Mouse (Mus musculus) CH12F3 (cell line): ENCODE results near the gene Nfyc.

Experiments used
- in situ Hi-C: fragments of 300-500 bp; cut with MboI; formaldehyde crosslinking; loops from 2 replicates; pipeline ENCODE4 v1.14.3; 2020; ENCODE audit warnings: low sequenced_read_pairs

The Nfyc gene

DNA sequence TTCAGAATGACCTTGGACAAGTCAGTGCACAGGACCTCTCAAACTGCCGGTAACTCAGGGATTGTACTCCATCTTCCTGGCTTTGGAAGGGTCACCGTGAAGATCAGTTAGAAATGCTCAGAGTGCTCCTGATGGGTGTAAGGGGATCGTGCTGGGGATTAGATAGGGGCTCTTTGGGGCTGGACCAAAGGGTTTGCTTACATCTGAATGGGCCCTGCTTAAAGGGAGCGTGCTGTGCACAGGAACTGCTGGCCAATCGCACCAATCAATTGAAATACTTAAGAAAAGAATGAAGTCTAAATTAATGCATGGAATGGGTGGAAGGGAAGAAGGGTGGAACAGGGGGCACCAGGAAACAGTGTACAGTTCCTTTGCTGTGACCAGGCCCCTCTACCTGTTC, 75.6 kb downstream of the Nfyc start:
- in situ Hi-C loops: no loop called here

DNA sequence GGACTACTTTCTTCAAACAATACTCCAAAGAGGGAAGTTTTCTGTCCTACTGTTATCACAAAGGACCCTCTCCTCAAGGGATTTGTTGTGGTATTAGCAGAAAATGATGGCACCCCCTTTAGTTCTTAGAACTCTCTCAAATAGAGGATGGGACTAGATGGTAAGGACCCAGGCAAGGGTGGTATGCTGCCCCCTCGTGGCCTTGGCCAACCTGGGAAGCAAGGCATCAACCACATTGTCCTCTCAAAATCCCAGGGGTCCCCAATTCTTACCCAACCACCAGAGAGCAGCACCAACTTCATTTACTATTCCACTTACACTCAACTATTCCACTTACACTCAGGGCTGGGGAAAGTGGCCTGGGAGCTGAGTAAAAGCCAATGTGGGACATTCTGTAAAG, 76.1 kb downstream of the Nfyc start:
- in situ Hi-C loops: no loop called here

DNA sequence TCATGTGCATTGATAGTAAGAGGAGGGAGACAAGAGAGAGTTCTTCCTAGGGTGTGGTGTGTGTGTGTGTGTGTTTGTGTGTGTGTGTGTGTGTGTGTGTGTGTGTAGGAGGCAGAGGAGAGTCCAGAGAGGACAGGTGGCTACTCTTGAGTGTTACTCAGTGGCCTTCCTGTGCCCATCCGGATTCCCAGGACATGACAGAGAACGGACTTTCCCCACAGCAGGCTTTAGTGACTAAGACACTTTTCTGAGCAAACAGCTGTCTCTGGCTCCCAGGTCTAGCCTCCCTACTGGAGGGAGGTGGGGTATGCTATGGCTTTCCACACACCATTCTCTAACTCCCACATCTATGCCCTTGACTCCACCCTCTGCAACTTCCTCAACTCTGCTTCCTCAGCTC, 81.8 kb downstream of the Nfyc start:
- in situ Hi-C loops: no loop called here

DNA sequence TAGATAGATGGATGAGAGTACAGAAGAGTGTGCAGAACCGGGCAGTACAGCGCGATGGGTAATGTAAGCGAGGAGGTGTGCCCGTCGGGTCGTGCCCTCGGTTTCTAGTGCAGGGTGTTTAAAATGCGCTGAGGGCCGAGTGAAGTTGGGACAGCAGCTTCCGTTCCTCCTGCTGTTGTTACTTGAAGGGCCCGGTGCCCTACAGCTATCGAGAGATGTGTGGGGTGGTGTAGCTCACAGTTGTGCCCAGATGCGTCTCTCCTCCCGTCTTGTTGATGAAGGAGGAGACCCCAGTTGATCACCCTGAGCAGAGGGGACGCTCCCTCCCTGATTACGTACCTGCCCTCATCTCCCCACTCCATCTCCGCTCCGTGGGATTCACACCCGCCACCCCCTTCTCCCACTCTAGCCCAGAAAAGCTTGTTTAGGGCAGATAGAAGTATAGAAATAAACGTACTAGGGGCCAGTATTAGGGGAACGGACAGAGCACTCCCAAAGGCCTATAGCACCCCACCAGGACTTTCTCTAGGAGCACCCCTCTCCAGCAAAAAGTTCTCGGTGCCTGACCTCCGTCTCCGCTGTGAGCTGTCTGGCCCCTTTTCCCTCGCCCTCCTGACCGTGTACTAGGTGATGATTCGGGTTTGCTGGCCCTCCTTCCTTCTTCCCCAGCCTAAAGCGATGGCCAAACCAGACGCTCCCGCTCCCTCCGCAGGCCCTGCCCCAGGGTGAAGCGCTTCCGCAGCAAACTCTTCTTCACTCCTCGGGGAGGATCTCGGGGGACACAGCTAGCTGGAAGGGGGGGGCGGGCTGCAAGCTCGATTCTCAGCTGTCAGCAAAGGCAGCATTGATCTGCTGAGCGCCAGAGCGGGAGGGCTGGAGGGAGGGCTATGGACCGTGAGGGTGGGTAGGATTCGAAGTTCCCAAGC, 83.2 kb downstream of the Nfyc start, which contains the start of gene Kcnq4:
Kcnq4 (minus strand) TSS at position 672 of the 926 bp plus-strand sequence.
- in situ Hi-C loops: no loop called here

DNA sequence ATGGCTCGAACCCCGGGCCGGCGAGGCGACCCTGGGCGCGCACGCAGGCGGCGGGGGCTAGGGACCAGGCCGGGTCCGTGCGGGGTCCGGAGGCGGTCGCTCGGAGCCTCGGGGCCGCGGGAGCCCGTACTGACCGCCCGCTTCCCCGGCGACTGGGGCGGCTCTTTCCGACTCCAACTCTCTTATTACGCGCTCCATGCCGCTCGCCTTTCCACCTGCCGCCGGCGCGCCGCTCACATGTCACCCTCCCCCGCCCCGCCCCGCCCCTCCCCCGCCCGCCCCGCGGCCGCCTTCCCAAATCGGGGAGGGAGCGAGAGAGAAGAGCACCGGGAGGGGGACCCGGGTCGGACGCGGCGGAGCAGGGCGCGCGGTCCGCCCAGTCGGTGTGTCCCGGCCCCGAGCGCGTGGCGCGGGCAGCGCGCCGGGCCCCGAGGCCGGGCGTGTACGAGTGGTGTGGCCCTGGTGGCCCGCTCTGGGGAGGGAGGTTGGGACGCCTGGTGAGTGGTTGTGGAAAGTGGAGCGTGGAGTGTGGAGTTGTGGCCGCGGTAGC, 84.1 kb downstream of the Nfyc start:
- in situ Hi-C loops: no loop called here

DNA sequence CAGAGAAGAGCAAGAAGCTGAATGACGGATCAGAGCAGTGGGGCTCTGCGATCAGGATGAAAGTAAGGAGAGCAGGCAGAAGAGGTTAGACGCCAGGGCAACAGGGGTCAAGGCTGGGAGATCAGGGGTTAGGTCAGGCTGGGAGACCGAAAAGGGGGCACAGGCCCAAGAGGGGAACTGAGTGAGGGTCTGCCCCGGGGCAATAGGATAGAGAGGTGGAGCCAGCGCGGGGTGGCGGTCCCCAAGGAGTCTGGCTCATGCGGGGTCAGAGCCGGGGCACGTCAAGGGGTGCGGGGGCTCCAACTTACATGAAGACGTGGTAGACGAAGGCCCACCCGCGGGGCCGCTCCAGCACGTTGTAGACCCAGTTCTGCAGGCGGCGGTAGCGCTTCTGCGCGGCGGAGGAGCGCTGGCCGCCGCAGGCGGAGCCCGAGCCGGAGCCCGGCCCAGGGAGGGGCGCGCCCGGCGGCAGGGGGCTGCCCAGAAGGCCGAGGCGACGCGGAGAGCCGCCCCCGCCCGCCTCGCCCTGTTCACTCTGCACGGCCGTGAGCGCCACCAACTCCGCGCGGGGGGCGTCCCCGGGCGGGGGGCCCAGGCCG, 84.7 kb downstream of the Nfyc start:
- in situ Hi-C loops: no loop called here

DNA sequence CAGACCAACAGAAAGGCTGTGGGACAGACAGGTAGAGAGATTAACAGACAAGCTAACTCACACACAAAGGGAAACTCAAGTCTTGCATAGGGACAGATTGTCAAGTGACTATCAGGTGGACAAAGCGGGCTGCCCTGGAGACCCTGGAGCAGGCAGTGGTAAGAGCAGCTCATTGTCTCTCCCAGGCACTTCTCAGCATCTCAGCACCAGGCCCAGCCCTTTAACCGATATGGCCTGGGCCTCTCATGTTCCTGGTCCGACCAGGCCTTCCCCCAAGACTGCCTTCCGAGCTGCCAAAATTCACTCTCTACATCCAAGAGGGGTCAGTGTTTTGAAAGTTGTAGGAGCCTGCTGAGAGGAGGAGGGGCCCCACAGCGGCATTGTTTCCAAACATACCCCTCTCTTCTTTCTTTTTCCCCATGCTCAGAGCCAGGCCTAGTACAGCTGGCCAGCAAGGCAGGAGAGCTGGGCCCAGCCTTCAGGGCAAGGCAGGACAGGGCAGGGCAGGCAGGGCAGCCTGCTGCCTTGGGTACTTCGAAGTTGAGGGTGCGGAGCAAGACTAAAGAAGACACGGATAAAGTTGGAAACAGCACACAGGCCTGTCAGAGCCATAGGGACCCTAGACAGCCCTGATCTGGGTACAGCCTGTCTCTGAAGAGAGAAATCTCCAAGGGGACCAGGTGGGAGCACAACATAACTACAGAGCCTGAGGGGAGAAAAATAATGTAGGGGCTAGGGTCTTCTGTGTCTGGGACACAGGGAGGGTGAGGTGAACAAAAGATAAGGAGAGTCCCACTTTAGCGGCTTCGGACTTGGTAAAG, 85.4 kb downstream of the Nfyc start:
- in situ Hi-C loops: no loop called here

DNA sequence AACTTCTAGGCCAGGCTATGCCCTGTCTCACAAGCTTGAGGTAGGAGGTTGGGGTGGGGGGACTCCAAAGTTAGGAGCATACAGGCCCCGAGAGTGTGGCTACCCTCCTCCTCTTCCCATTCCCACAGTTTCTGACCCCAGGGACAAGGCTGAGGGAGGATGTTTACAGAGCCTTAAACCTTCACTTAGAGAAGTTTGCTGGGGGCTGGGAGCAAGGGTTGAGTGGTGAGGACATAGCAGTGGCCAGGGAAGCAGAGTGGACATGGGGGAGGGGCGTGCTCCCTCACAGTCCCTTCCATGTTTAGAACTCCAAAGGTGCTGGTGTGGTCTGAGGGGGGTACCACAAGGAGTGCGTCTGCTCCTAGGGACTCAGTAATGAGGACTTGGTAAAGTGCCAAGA, 87.7 kb downstream of the Nfyc start:
- in situ Hi-C loops: no loop called here

DNA sequence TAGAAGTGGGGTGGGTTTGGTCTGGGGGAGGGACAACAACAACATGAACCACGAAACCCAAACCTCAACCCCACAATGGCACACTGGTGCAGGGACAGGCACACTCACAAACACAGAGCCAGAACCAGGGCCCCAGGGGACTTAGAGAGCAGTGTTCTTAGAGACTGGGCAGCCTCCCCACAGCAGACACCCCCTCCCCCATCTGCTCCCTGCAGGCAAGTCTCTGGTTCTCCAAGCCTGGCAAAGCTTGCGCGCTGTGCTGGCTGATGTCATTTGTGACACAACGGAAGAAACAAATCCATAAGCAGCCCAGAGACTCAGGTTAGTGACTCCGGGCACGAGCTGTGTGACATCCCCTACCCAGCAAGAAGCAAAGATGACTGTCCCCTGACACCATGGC, 90.1 kb downstream of the Nfyc start:
- in situ Hi-C loops: no loop called here

DNA sequence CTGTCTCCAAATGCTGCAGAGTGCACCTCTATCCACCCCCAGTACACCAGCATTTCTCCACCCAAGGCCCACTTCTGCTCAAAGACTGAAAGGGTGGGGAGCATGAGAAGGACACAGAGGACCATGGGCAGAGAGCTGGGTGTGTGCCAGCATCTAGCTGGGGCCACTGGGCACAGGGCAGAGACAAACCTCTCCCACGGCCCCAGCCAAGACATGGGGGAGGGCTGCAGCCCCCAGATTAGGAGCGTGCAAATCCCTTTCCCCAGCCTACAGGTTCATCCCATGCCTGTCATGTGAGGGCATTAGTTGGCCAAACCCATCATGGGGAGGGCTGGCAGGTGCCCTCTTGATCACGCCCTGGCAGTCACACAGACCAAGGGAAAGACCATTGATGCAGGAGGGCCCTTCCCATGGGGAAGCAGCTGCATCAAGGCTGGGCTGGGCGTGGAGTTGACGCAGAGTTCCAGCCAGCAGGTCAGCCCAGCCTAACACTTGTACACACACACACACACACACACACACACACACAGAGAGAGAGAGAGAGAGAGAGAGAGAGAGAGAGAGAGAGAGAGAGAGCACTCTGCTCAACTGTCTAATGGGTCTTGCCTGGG, 97.3 kb downstream of the Nfyc start:
- in situ Hi-C loops: no loop called here

DNA sequence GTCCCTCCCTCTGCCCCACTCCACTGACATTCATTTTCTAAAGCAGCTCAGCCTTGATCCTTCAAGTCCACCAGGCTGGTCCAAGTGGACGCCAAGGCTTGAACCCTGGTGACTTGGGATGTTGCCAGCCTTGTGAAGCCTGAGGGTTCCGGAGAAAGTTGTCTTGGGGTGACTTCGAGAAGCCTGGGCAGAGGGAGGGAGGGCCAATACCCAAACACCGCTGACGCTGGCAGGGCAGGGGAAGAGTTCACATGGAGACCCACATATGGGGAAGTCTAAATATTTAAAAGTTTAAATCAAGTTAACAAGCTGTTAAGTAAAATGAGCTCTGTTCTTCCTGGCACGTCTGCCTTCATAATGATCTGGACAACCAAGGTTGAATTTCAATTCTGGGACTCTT, 98.6 kb downstream of the Nfyc start:
- in situ Hi-C loops: no loop called here

DNA sequence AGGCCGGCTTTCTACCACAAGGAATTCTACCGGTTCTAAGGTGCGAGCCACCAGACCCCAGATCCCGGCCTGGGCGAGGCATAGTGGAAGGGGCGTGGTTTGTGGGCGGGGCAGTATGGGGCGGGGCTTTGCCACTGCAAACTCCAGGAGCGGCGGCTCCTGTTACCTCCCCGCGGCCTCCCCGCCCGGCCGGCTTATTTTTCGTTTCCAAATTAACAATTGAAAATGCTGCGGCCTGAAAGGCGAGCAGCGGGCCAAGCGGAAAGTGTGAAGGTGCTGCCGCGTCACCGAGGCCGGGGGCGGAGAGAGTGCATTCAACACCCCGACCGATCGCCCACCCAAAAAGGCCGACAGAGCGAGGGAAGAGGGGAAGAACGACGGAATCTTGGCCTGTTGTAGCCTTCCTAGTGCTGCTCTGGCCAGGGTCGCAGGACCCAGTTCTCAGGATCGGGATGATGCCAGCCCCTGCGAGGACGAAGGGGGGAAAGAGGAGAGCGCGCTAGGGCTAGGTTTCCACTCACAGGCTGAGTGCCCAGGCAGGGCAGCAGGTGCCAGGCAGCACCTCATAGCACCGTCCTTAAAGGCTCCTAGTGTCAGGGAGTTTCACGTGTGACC, 100.2 kb downstream of the Nfyc start:
- in situ Hi-C loops: no loop called here

DNA sequence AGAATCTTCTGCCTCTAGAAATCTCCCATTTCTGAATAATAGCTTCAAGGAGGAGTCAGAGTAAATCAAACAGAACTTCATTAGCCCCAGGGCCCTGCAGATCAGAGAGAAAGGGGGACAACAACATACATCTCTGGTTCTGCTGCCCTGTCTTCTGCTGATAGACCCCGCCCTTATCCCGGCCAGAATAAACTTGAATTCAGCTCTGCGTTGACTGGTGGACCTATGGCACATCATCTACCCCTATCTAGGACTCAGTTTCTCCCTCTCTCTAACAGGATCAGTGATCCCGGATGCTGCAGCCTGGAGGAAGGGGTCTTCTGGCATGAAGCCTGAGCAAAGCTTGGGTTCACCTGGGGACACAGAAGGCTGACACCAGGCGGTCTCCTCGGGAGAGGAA, 100.8 kb downstream of the Nfyc start:
- in situ Hi-C loops: no loop called here

DNA sequence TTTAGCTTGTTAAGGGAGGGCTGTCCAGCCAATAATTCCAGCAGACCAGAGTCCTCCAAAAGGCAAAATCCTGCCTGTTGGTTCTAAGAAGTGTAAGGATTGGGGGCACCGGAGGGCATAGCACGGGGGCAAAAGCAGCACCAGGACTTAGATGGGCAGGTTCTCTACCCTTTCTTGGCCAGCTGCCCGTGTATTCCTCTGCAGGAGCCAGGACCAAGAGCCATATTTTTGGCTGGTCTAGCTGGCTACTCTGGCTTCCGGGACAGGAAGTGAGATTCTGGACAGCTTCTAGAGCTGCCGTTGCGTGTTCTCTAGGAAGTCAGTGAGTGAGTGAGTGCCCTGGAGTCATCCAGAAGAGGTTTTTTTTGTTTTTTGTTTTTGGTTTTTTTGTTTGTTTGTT, 101.2 kb downstream of the Nfyc start:
- in situ Hi-C loops: no loop called here

DNA sequence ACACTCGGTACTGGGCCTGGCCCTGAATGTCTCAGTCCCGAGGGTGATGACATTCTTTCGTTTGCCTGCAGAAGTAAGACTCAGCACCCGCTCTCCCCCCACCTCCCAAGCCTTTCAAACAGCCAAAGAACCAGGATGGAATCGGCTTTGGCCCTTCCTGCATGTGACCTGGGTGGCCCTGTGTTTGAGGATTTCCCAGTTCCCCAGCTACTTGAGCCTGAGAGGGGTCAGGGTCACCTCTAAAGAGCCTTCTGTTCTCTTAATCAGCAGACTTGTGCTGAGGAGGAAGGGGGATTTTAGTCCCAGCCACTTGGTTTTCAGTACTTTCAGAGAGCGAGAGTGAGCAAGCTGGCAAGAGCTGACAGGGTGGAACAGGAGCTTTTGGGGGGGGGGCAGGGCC, 101.9 kb downstream of the Nfyc start:
- in situ Hi-C loops: no loop called here

DNA sequence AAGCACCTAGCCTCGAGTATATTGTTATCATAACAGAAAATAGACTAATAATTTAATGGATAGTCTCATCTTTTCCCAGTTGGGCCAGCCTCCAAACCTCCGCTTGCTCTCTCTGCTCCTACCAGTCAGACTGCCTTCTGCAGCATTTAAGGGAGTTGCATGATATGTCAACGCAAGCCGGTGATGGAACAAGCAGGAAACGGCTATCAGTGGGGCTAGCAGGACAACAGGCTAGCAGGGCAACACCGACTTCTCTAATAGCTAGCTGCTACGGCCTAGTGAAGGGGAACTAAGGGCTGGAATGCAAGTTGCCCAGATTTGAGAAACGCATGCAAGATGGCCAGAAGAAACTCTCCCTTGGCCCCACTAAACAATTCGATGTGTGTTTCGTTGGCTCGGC, 103.5 kb downstream of the Nfyc start:
- in situ Hi-C loops: no loop called here

DNA sequence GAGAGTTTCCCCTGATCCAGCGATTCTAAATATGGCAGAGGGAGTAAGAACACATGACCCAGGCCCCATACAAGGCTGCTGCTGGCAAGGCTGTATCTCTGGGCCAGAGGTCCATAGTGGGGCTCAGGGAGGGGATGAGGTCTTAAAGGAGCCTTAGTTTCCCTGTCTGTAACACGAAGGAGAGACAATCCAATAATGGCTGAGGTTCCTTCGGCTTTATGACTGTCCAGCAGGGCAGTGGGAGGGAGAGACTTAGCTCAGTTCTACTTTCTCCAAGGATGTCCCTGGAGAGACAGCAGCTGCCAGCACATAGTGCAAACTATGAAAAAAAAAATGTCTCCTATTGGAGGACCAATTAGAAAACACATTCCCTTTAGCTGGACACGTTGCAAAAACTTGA, 105.2 kb downstream of the Nfyc start:
- in situ Hi-C loops: no loop called here

DNA sequence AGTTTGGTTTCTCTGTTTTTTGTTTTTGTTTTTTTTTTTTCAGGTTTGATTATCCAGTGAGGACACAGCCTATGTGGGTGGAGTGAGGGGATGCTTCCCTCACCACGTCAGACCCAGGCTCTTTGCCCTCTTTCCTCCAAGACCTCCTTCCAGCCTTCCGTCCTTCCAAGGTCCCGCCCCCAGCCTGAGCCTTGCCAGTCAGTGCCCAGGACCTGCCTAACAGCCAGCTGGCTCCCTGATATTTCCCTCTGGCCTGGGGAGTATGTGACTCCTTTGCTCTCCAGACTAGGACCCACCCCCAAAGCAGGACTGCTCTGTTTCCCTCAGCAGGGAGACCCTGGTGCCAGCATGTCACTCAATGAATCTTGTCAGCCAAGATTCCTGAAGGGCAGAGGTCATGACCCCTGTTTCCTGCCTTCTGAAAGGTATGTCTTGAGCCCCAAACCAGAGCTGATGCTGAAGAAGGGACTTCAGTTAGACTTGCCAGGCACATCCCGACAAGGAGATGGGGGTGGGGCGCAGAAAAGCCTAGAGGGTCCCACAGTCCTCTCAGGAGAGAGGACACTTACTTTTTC, 105.8 kb downstream of the Nfyc start:
- in situ Hi-C loops: no loop called here

DNA sequence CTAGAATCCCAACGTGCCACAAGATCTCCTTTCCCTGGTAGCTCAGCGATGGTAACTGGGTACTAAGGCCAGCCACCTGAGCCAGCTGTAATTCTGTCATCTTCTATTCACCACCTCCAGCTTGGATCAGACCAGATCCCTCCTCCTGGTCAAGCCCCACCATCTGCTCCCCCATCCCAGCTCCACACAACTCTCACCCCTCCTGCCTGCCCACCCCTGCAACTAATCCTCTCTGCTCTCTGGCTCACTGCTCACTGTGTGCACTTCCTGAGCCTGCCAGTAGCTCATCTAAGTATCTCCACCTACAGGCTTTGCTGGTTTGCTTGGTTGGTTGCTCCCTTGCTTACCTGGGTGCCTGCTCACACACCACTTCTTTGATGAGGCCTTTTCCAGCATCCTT, 109.8 kb downstream of the Nfyc start:
- in situ Hi-C loops: no loop called here

DNA sequence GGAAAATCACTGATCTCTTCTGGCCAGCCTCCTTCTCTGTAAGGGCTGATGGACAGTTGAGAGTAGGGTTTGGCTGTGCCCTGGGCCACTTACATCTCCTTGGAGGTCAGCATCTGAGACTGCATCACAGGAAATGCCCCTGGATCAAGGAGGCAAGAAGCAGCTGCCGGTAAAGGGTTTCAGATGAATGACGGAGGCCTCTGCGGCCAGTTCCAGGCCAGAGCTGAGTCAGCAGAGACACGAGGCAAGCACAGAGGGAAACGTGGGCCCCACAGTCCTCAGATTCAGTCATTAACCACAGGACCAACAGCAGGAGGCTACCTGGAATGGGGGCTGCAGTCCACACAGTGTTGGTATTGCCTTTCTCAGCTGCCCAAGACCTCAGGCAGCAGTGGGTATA, 112.2 kb downstream of the Nfyc start:
- in situ Hi-C loops: no loop called here
